8 mouse cellular contexts compared by ENCODE assay signal in the genomic region with DNA sequence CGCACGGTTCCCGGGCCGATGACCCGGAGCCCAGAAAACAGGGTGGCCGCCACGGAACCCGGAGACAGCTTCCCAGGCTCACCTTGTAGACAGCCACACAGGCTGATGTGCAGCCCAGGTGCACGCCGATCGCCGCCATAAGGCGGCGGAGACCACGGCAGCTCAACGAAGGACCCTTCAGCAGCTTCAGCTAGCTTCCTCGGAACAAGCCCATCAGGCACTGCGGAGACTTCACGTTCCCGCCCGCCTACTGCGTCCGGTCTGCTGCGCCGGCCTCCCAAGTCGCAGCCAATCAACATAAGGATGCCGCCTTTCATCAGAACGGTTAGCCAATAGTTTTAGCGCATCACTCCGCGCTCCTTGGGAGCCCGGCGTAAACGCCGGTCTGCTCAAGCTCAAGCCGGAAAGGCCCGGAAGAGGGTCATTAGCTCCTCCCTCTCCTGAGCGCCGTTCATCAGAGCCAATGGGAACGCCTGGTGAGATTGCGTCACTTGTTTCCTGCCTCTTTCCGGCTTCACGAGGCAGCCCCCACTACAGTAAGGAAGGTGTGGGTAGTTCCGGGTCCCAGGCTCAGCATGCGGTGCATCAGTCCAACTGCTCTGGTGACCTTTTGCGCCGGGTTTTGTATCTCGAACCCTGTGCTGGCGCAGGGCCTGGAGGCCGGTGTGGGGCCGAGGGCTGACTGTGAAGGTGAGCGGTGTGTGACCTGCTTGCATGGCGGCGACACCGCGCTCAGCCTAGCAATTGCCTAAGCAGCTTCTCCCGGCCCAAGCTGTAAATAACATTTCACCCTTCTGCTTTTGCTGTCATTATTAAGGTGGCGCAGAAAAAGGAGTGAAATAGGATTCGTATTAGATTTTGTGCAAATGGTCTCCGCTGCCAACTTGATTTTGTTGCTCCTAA. TPM values are rescaled to one million over a fixed set of nuclear protein-coding genes. Genes with fewer than 3 reads are reported as not detected.
DNase-seq lines count a peak whose midpoint lies in the region; ATAC-seq and TF ChIP-seq lines count a peak whose summit lies in the region.

A gene (minus strand): TSS at position 239 of the 903 bp plus-strand sequence.
A gene (minus strand): TSS at position 263 of the 903 bp plus-strand sequence.
A gene (plus strand): TSS at position 479 of the 903 bp plus-strand sequence.

- dilution Hi-C loops in CH12.LX (cut with MboI; ENCODE audit: extremely low pct_ligation_motif_present, extremely low pct_unique_long_range_greater_than_20kb, low sequenced_read_pairs) = no loop called here

- H3K4me3 ChIP-seq in CH12.LX (replicated peaks in 1 of 3; ENCODE audit: low read depth in 2 of 3, low read length in 2 of 3, poor library complexity in 1 of 3) = peak within 1 kb of the TSS; percentile 84 to 98 (median 87)
- H3K4me3 ChIP-seq in forebrain, embryonic 11.5 days (ENCODE audit: low read depth, low read length) = peak within 1 kb of the TSS; percentile 79
- H3K4me3 ChIP-seq in heart, embryonic 16.5 days (ENCODE audit: low read length) = peak within 1 kb of the TSS; percentile 81
- peak within 1 kb of the TSS; percentile 92 for H3K4me3 ChIP-seq in liver, embryonic 15.5 days (replicated peaks)
- peak within 1 kb of the TSS; percentile 72 for H3K4me3 ChIP-seq in neural tube, embryonic 12.5 days

- TF ChIP-seq POLR2A in CH12.LX (IDR thresholded peaks at IDR 0.05; ENCODE audit: low read depth, low read length) = peak; percentile 90

- peak; percentile 100 for ATAC-seq in forebrain, embryonic 11.5 days (replicated peaks; ENCODE audit: low FRiP score)
- ATAC-seq in heart, embryonic 16.5 days (replicated peaks; ENCODE audit: extremely low read depth, insufficient read depth, low FRiP score) = peak; percentile 99
- ATAC-seq in liver, embryonic 15.5 days (ENCODE audit: insufficient read depth) = peak; percentile 98
- ATAC-seq in neural tube, embryonic 12.5 days (ENCODE audit: low FRiP score, low read depth) = peak; percentile 100

- no peaks in the 10 kb centered on the region for H3K9me3 ChIP-seq in CH12.LX (replicated peaks; ENCODE audit: low read length)
- no peaks in the 10 kb centered on the region for H3K9me3 ChIP-seq in forebrain, embryonic 11.5 days (ENCODE audit: control insufficient read depth, low read length)
- no peaks in the 10 kb centered on the region for H3K9me3 ChIP-seq in heart, embryonic 16.5 days (replicated peaks; ENCODE audit: control insufficient read depth, low read length)
- H3K9me3 ChIP-seq in liver, embryonic 15.5 days (replicated peaks) = no peaks in the 10 kb centered on the region
- H3K9me3 ChIP-seq in neural tube, embryonic 12.5 days = no peaks in the 10 kb centered on the region

- no peaks in the 10 kb centered on the region for H3K27me3 ChIP-seq in CH12.LX (replicated peaks)
- H3K27me3 ChIP-seq in forebrain, embryonic 11.5 days (ENCODE audit: control insufficient read depth, insufficient read depth, low read length) = no peaks in the 10 kb centered on the region
- no peaks in the 10 kb centered on the region for H3K27me3 ChIP-seq in heart, embryonic 16.5 days (ENCODE audit: control insufficient read depth, insufficient read depth, low read length)
- H3K27me3 ChIP-seq in liver, embryonic 15.5 days = no peaks in the 10 kb centered on the region
- H3K27me3 ChIP-seq in neural tube, embryonic 12.5 days (replicated peaks) = no peaks in the 10 kb centered on the region

- H3K4me1 ChIP-seq in CH12.LX (ENCODE audit: control insufficient read depth in 1 of 2, insufficient read depth in 2 of 2) = peaks cover 4 to 15% of the 10 kb centered on the region in 2 experiments; a peak in 2 of 4 replicates
- no peaks in the 10 kb centered on the region for H3K4me1 ChIP-seq in forebrain, embryonic 11.5 days (replicated peaks; ENCODE audit: control insufficient read depth, insufficient read depth, low read length)
- H3K4me1 ChIP-seq in heart, embryonic 16.5 days (ENCODE audit: control insufficient read depth, insufficient read depth, low read length) = peaks cover 12% of the 10 kb centered on the region; the same call in 1 of the 2 replicates
- peaks cover 19% of the 10 kb centered on the region for H3K4me1 ChIP-seq in liver, embryonic 15.5 days (replicated peaks)
- H3K4me1 ChIP-seq in neural tube, embryonic 12.5 days = peaks cover 8% of the 10 kb centered on the region

- peak within 1 kb of the TSS; percentile 65 for H3K27ac ChIP-seq in CH12.LX (ENCODE audit: insufficient read depth, low read depth)
- H3K27ac ChIP-seq in forebrain, embryonic 11.5 days (ENCODE audit: low read depth, low read length) = peak within 1 kb of the TSS; percentile 37
- peak within 1 kb of the TSS; percentile 78 for H3K27ac ChIP-seq in heart, embryonic 16.5 days (ENCODE audit: low read length)
- peak within 1 kb of the TSS; percentile 85 for H3K27ac ChIP-seq in liver, embryonic 15.5 days (replicated peaks)
- H3K27ac ChIP-seq in neural tube, embryonic 12.5 days = peak within 1 kb of the TSS; percentile 60

- no peak for TF ChIP-seq CTCF in CH12.LX (conservative IDR thresholded peaks at IDR 0.05 in 1 of 2, IDR thresholded peaks at IDR 0.05 in 1 of 2; ENCODE audit: low read depth in 2 of 2, low read length in 2 of 2)

- peaks cover 28% of the 10 kb centered on the region for H3K79me2 ChIP-seq in CH12.LX (replicated peaks; ENCODE audit: control insufficient read depth, extremely low read depth, insufficient read depth, poor library complexity, severe bottlenecking)

- peak; percentile 99 for DNase-seq in CH12.LX (ENCODE audit: extremely low read depth)
- peak; percentile 97 for DNase-seq in c-Kit-positive CD71-positive TER-119-negative erythroid progenitor cells, embryonic 14.5 days (ENCODE audit: low read depth)
- peak; percentile 95 for DNase-seq in forebrain, embryonic 11.5 days (ENCODE audit: low spot score)
- peak; percentile 95 to 98 for DNase-seq in kidney, postnatal 36 days
- DNase-seq in telencephalon, adult 2 months (ENCODE audit: low read depth, low spot score) = peak; percentile 99

- TF ChIP-seq EP300 in CH12.LX (IDR thresholded peaks at IDR 0.05; ENCODE audit: low read length) = no peak

- H3K36me3 ChIP-seq in CH12.LX (replicated peaks in 1 of 2; ENCODE audit: control insufficient read depth in 1 of 2, insufficient read depth in 1 of 2, low read length in 1 of 2) = peaks cover 22 to 30% of the 10 kb centered on the region in 2 experiments
- peaks cover 2% of the 10 kb centered on the region; the same call in 1 of the 2 replicates for H3K36me3 ChIP-seq in forebrain, embryonic 11.5 days (ENCODE audit: control insufficient read depth, insufficient read depth, low read length)
- peaks cover 21% of the 10 kb centered on the region for H3K36me3 ChIP-seq in heart, embryonic 16.5 days (ENCODE audit: control insufficient read depth, insufficient read depth)
- peaks cover 32% of the 10 kb centered on the region for H3K36me3 ChIP-seq in liver, embryonic 15.5 days (replicated peaks)
- peaks cover 17% of the 10 kb centered on the region for H3K36me3 ChIP-seq in neural tube, embryonic 12.5 days

- peak within 1 kb of the TSS; percentile 87 for H3K9ac ChIP-seq in CH12.LX (ENCODE audit: insufficient read depth, low read depth)
- H3K9ac ChIP-seq in forebrain, embryonic 11.5 days (ENCODE audit: low read length) = peak within 1 kb of the TSS; percentile 77
- peak within 1 kb of the TSS; percentile 83 for H3K9ac ChIP-seq in heart, embryonic 16.5 days (ENCODE audit: low read length)
- H3K9ac ChIP-seq in liver, embryonic 15.5 days = peak within 1 kb of the TSS; percentile 96
- peak within 1 kb of the TSS; percentile 88 for H3K9ac ChIP-seq in neural tube, embryonic 12.5 days

- TF ChIP-seq RAD21 in CH12.LX (IDR thresholded peaks at IDR 0.05; ENCODE audit: low read depth, low read length) = no peak

- under 1% methylated on average over 60 of the region's 60 CpGs for WGBS in forebrain, embryonic 11.5 days
- WGBS in heart, embryonic 16.5 days = under 1% methylated on average over 60 of the region's 60 CpGs
- under 1% methylated on average over 60 of the region's 60 CpGs for WGBS in liver, embryonic 15.5 days (ENCODE audit: insufficient replicate concordance)
- WGBS in neural tube, embryonic 12.5 days = under 1% methylated on average over 60 of the region's 60 CpGs

- in situ Hi-C loops in CH12.LX (cut with MboI; ENCODE audit: low pct_ligation_motif_present, low pct_unique_long_range_greater_than_20kb, low sequenced_read_pairs) = no loop called here

- peak within 1 kb of the TSS; percentile 83 for H3K4me2 ChIP-seq in CH12.LX (ENCODE audit: insufficient read depth, low read depth, poor library complexity, severe bottlenecking)
- H3K4me2 ChIP-seq in forebrain, embryonic 11.5 days (ENCODE audit: low read depth, low read length, severe bottlenecking) = peak within 1 kb of the TSS; percentile 58
- H3K4me2 ChIP-seq in heart, embryonic 16.5 days (ENCODE audit: low read depth, low read length) = peak within 1 kb of the TSS; percentile 77
- H3K4me2 ChIP-seq in liver, embryonic 15.5 days = peak within 1 kb of the TSS; percentile 82
- peak within 1 kb of the TSS; percentile 79 for H3K4me2 ChIP-seq in neural tube, embryonic 12.5 days (replicated peaks)

RNA-seq across cellular contexts. Expression of the first gene that starts in this region (rescaled TPM):
- 3.8 and 4.9 TPM in 2 replicates for total RNA-seq in CH12.LX (2012; rRNA removed)
- 6.1 and 6.4 TPM in 2 replicates for total RNA-seq in CH12.LX (2014; rRNA removed)
- 4.9 TPM in 2 replicates for polyA plus RNA-seq in CH12.LX (2012; ENCODE audit: insufficient read length, low read depth)
- polyA plus RNA-seq in forebrain, embryonic 11.5 days (2014; fragmentation: Nextera tagmentation; extraction: Ambion mirVana) = 9.3 and 10.1 TPM in 2 replicates
- 3.2 and 3.9 TPM in 2 replicates for polyA plus RNA-seq in heart, embryonic 16.5 days (2015; fragmentation: Nextera tagmentation; extraction: Ambion mirVana)
- 1.6 and 1.7 TPM in 2 replicates for polyA plus RNA-seq in liver, embryonic 15.5 days (2015; fragmentation: Nextera tagmentation; extraction: Ambion mirVana)
- 9.0 and 9.3 TPM in 2 replicates for polyA plus RNA-seq in neural tube, embryonic 12.5 days (2016; fragmentation: Nextera tagmentation; extraction: Ambion mirVana)

RNA-seq across cellular contexts. Expression of the second gene that starts in this region (rescaled TPM):
- total RNA-seq in CH12.LX (2012; rRNA removed) (88.0 and 104 TPM in 2 replicates), CH12.LX (2014; rRNA removed) (131 and 135 TPM in 2 replicates)
- 87.4 and 92.4 TPM in 2 replicates for polyA plus RNA-seq in CH12.LX (2012; ENCODE audit: insufficient read length, low read depth)
- 122 and 126 TPM in 2 replicates for polyA plus RNA-seq in forebrain, embryonic 11.5 days (2014; fragmentation: Nextera tagmentation; extraction: Ambion mirVana)
- 75.8 and 86.8 TPM in 2 replicates for polyA plus RNA-seq in heart, embryonic 16.5 days (2015; fragmentation: Nextera tagmentation; extraction: Ambion mirVana)
- 65.2 and 66.0 TPM in 2 replicates for polyA plus RNA-seq in liver, embryonic 15.5 days (2015; fragmentation: Nextera tagmentation; extraction: Ambion mirVana)
- 82.9 and 84.2 TPM in 2 replicates for polyA plus RNA-seq in neural tube, embryonic 12.5 days (2016; fragmentation: Nextera tagmentation; extraction: Ambion mirVana)

RNA-seq across cellular contexts. Expression of the third gene that starts in this region (rescaled TPM):
- total RNA-seq in CH12.LX (2012; rRNA removed) = 0.50 and 1.2 TPM in 2 replicates
- 0.63 and 0.90 TPM in 2 replicates for total RNA-seq in CH12.LX (2014; rRNA removed)
- polyA plus RNA-seq in CH12.LX (2012; ENCODE audit: insufficient read length, low read depth) = 0.59 and 0.63 TPM in 2 replicates
- 0.44 TPM in 1 of 2 replicates, not detected in the other for polyA plus RNA-seq in forebrain, embryonic 11.5 days (2014; fragmentation: Nextera tagmentation; extraction: Ambion mirVana)
- 0.35 and 0.69 TPM in 2 replicates for polyA plus RNA-seq in heart, embryonic 16.5 days (2015; fragmentation: Nextera tagmentation; extraction: Ambion mirVana)
- 0.08 and 0.15 TPM in 2 replicates for polyA plus RNA-seq in liver, embryonic 15.5 days (2015; fragmentation: Nextera tagmentation; extraction: Ambion mirVana)
- polyA plus RNA-seq in neural tube, embryonic 12.5 days (2016; fragmentation: Nextera tagmentation; extraction: Ambion mirVana) = 0.08 and 0.23 TPM in 2 replicates

Comparison
In these comparisons a context has a peak if more than half of its experiments do, and no peak if none do; other contexts are left out.
1. Peak in every context shown above with its lines: DNase-seq, ATAC-seq, H3K4me3 ChIP-seq and H3K27ac ChIP-seq.